Mouse (Mus musculus) heart, embryonic 13.5 days (tissue): Measurements from ENCODE around the gene Gdf11. TPM values are rescaled to one million over a fixed set of nuclear protein-coding genes. Genes with fewer than 3 reads are reported as not detected.

Experiments
- ATAC-seq: fragments of 200-750 bp; cut with Nextera tagmentation; 2 replicates; pipeline ENCODE4 v1.8.0; 2017; ENCODE audit warnings: moderate TSS enrichment; ENCODE audit not compliant: insufficient number of reproducible peaks, low FRiP score, low TSS enrichment; ENCODE audit errors: extremely low read depth
- H3K27ac ChIP-seq: fragments of 300-500 bp; sonication (generic); replicated peaks from 2 replicates; pipeline ENCODE4 v1.5.1; 2015; ENCODE audit warnings: moderate library complexity, mild to moderate bottlenecking, inconsistent platforms
- H3K27me3 ChIP-seq: fragments of 300-500 bp; sonication (generic); replicated peaks from 2 replicates; pipeline ENCODE4 v1.6.1; 2015; ENCODE audit warnings: mild to moderate bottlenecking, inconsistent platforms
- H3K36me3 ChIP-seq: fragments of 300-500 bp; sonication (generic); 2 replicates; pipeline ENCODE4 v1.6.1; 2015; ENCODE audit warnings: mild to moderate bottlenecking, inconsistent platforms
- H3K4me1 ChIP-seq: fragments of 300-500 bp; sonication (generic); 2 replicates; pipeline ENCODE4 v1.6.1; 2015; ENCODE audit warnings: inconsistent platforms
- H3K4me2 ChIP-seq: fragments of 300-500 bp; sonication (generic); 2 replicates; pipeline ENCODE4 v1.6.1; 2015; ENCODE audit warnings: inconsistent platforms, mild to moderate bottlenecking, moderate library complexity
- H3K4me3 ChIP-seq: fragments of 300-500 bp; sonication (generic); 2 replicates; pipeline ENCODE4 v1.5.1; 2015; ENCODE audit warnings: moderate library complexity, mild to moderate bottlenecking, inconsistent platforms
- H3K9ac ChIP-seq: fragments of 300-500 bp; sonication (generic); 2 replicates; pipeline ENCODE4 v1.6.1; 2015; ENCODE audit warnings: inconsistent platforms, mild to moderate bottlenecking, moderate library complexity
- H3K9me3 ChIP-seq: fragments of 300-500 bp; sonication (generic); 2 replicates; pipeline ENCODE4 v1.6.1; 2016; ENCODE audit warnings: inconsistent platforms
- WGBS: fragments of 180-500 bp; shearing (Covaris S2); methylation state at CpG from one replicate; pipeline ENCODE4 v1.1.7; 2015; ENCODE audit warnings: mixed read lengths; 5-methylcytosine and 5-hydroxymethylcytosine counted together
- polyA plus RNA-seq: library from polyadenylated mRNA; unstranded; fragments of >200 nt; fragmentation: Nextera tagmentation; extraction: Ambion mirVana; gene quantifications from 2 replicates; pipeline ENCODE4 v1.2.1, GENCODE M21; 2015

Gene Gdf11
- polyA plus RNA-seq, 1 experiment from 2014 or later: 2.8 TPM

DNA sequence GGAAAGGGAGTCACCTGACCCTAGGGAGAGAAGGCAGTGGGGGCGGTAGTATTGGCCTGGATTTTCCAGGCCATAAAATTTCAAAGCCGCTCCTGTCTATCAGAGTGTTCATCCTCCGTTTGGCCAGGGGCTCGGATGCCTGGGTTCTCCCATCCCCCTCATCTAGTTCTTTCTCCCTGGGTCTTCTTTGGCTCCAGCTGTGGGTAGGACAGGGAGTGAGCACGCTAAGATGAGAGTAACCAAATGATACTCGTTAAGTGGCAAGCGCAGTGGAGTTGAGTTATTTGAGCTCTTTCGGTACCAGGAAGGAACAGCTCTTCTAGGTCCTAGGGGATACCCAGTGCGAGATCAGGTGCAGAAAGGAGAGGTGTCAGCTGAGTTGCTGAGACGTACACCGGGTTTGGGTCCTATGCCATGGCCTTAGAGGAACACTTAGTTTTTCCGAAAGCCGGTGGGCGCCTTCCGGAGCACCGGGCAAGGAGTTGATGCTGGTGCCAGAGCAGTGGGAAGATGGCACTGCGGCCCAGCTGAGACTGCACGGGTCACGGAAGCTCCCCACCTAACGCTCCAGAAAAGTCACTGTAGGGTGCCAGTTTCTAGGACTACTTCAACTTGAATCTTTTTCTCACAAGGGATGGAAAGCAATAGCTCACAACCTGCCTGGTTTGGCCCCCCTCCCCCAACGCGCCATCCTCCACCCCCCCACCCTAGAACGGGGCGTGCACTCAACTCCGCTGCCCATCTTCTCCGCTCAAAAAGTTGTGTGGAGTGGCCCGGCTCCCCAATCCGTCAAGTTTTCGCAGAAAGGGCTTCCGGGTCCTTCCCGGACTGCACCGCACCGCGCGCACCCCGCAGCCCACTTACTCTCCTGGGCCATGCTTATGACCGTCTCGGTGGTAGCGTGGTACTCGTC is 879 bp downstream of the Gdf11 start:
- no peak for ATAC-seq
- peak overlapping the region; percentile 96 for H3K4me2 ChIP-seq
- H3K4me1 ChIP-seq: peaks cover 59% of the 10 kb centered on the region
- peaks cover 11% of the 10 kb centered on the region for H3K36me3 ChIP-seq
- H3K9ac ChIP-seq: peak overlapping the region; percentile 85
- H3K9me3 ChIP-seq: no peaks in the 10 kb centered on the region
- H3K27ac ChIP-seq: peak overlapping the region; percentile 87
- H3K4me3 ChIP-seq: peak overlapping the region; percentile 75
- H3K27me3 ChIP-seq: peaks cover 25% of the 10 kb centered on the region
- WGBS: under 1% methylated on average over 40 of the region's 40 CpGs

- Histone ChIP-seq H3K27ac (peak overlapping the region; percentile 53), H3K9me3 (no peaks in the 10 kb centered on the region), H3K9ac (peak overlapping the region; percentile 85), H3K4me1 (peaks cover 54% of the 10 kb centered on the region), H3K36me3 (peaks cover 19% of the 10 kb centered on the region), H3K4me2 (peak overlapping the region; percentile 96), H3K27me3 (peaks cover 25% of the 10 kb centered on the region), H3K4me3 (peak overlapping the region; percentile 75)
- ATAC-seq: no peak
- 41% methylated on average over 1 of the region's 2 CpGs for WGBS
Observed at GRCm38 (mm10) chr10:128889846-128890245, 1.7 kb downstream of the Gdf11 start.

GRCm38 (mm10) chr10:128888941-128889827 is 2.3 kb downstream of the Gdf11 start:
- Histone ChIP-seq H3K27me3 (peaks cover 20% of the 10 kb centered on the region), H3K9ac (peak overlapping the region; percentile 85), H3K27ac (peak overlapping the region; percentile 53), H3K4me3 (peak overlapping the region; percentile 75), H3K4me1 (peaks cover 50% of the 10 kb centered on the region), H3K36me3 (peaks cover 23% of the 10 kb centered on the region), H3K9me3 (no peaks in the 10 kb centered on the region), H3K4me2 (peak overlapping the region; percentile 96)
- 4% methylated on average over 7 of the region's 7 CpGs for WGBS
- no peak for ATAC-seq

- WGBS: 87% methylated on average over 5 of the region's 5 CpGs
- Histone ChIP-seq H3K36me3 (peaks cover 56% of the 10 kb centered on the region), H3K27me3 (no peaks in the 10 kb centered on the region), H3K4me1 (peaks cover 10% of the 10 kb centered on the region), H3K9ac (no peak overlapping the region), H3K4me3 (no peak overlapping the region), H3K27ac (no peak overlapping the region), H3K4me2 (no peak overlapping the region), H3K9me3 (no peaks in the 10 kb centered on the region)
- ATAC-seq: no peak
Observed at GRCm38 (mm10) chr10:128882067-128882466, 9.5 kb downstream of the Gdf11 start.

- no peak overlapping the region for H3K4me2 ChIP-seq
- WGBS: 84% methylated on average over 2 of the region's 2 CpGs
- H3K4me3 ChIP-seq: no peak overlapping the region
- H3K9me3 ChIP-seq: no peaks in the 10 kb centered on the region
- H3K4me1 ChIP-seq: no peaks in the 10 kb centered on the region
- H3K36me3 ChIP-seq: peaks cover 68% of the 10 kb centered on the region
- H3K27ac ChIP-seq: no peak overlapping the region
- no peak overlapping the region for H3K9ac ChIP-seq
- H3K27me3 ChIP-seq: no peaks in the 10 kb centered on the region
- no peak for ATAC-seq
Observed at GRCm38 (mm10) chr10:128878811-128879210, 12.7 kb downstream of the Gdf11 start.

DNA sequence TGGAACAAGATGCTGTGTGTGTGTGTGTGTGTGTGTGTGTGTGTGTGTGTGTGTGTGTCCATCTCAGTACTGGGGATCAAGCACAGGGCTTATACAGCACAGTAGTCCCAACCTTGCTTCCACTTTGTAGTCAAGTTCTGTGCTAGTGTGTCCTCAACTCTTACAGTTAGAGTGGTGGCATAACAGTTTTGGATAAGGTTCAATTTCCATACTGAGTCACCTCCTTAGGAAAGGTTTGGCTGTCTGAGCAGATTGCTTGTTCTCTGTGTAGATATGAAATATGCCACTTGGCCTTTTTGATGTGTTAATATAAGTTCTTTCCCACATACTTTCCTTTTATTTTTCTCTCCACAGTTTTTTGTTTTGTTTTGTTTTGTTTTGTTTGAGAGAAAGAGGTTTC is 13.2 kb downstream of the Gdf11 start:
- Histone ChIP-seq H3K27ac (no peak overlapping the region), H3K27me3 (no peaks in the 10 kb centered on the region), H3K9me3 (no peaks in the 10 kb centered on the region), H3K4me3 (no peak overlapping the region), H3K36me3 (peaks cover 72% of the 10 kb centered on the region), H3K4me2 (no peak overlapping the region), H3K9ac (no peak overlapping the region), H3K4me1 (no peaks in the 10 kb centered on the region)
- ATAC-seq: no peak

GRCm38 (mm10) chr10:128870341-128870740 is 21.2 kb downstream of the Gdf11 start:
- Histone ChIP-seq H3K27me3 (no peaks in the 10 kb centered on the region), H3K36me3 (peaks cover 88% of the 10 kb centered on the region), H3K27ac (no peak overlapping the region), H3K9ac (no peak overlapping the region), H3K9me3 (no peaks in the 10 kb centered on the region), H3K4me2 (no peak overlapping the region), H3K4me3 (no peak overlapping the region), H3K4me1 (no peaks in the 10 kb centered on the region)
- no peak for ATAC-seq
- WGBS: 77% methylated on average over 3 of the region's 3 CpGs

GRCm38 (mm10) chr10:128866518-128866917 is 25.0 kb downstream of the Gdf11 start:
- peaks cover 76% of the 10 kb centered on the region for H3K36me3 ChIP-seq

GRCm38 (mm10) chr10:128866042-128866441 is 25.5 kb downstream of the Gdf11 start:
- Histone ChIP-seq H3K36me3 (peaks cover 75% of the 10 kb centered on the region), H3K27ac (no peak overlapping the region), H3K4me3 (no peak overlapping the region), H3K4me1 (no peaks in the 10 kb centered on the region), H3K4me2 (no peak overlapping the region), H3K9me3 (no peaks in the 10 kb centered on the region), H3K27me3 (no peaks in the 10 kb centered on the region), H3K9ac (no peak overlapping the region)
- ATAC-seq: no peak
- WGBS: 84% methylated on average over 3 of the region's 3 CpGs

More at GRCm38 (mm10) chr10:128866518-128866917, 25.0 kb downstream of the Gdf11 start:
- no peaks in the 10 kb centered on the region for H3K9me3 ChIP-seq
- H3K4me3 ChIP-seq: no peak overlapping the region
- H3K9ac ChIP-seq: no peak overlapping the region
- H3K27ac ChIP-seq: no peak overlapping the region
- no peaks in the 10 kb centered on the region for H3K27me3 ChIP-seq
- ATAC-seq: no peak
- no peak overlapping the region for H3K4me2 ChIP-seq
- no peaks in the 10 kb centered on the region for H3K4me1 ChIP-seq
- 95% methylated on average over 1 of the region's 1 CpGs for whole genome bisulfite sequencing

DNA sequence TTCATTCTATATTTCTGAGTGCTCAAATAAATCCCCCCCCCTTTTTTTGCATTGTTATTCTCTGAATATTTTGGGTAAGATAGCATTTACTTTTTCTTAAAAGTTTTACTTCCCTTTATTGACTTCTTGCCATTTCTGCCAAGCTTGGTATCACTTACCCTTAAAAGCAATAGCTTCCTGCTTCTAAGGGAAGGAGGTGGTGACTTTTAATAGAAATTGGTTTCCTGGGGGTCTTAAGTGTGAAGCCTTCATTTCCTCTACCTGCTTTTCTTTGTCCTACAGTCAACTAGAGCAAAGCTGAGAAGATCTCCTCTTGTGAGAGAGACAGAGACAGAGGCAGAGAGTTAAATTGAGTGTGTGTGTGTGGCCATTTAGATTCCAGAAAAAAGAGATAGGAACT is 30.3 kb downstream of the Gdf11 start:
- no peak for ATAC-seq
- H3K4me1 ChIP-seq: no peaks in the 10 kb centered on the region
- no peak overlapping the region for H3K27ac ChIP-seq
- no peaks in the 10 kb centered on the region for H3K9me3 ChIP-seq
- H3K9ac ChIP-seq: no peak overlapping the region
- peaks cover 73% of the 10 kb centered on the region for H3K36me3 ChIP-seq
- H3K27me3 ChIP-seq: no peaks in the 10 kb centered on the region
- H3K4me3 ChIP-seq: no peak overlapping the region
- H3K4me2 ChIP-seq: no peak overlapping the region

- no peak overlapping the region for H3K27ac ChIP-seq
- ATAC-seq: no peak
- H3K9ac ChIP-seq: no peak overlapping the region
- no peaks in the 10 kb centered on the region for H3K27me3 ChIP-seq
- peaks cover 66% of the 10 kb centered on the region for H3K36me3 ChIP-seq
- H3K4me3 ChIP-seq: no peak overlapping the region
- no peak overlapping the region for H3K4me2 ChIP-seq
- no peaks in the 10 kb centered on the region for H3K9me3 ChIP-seq
- no peaks in the 10 kb centered on the region for H3K4me1 ChIP-seq
- 82% methylated on average over 3 of the region's 3 CpGs for WGBS
Observed at GRCm38 (mm10) chr10:128850339-128850738, 41.2 kb downstream of the Gdf11 start.
